Comparison of ENCODE assay signal across 12 mouse cellular contexts in genomic region chr17:86407921-86408613, GRCm38 (mm10).
DNase-seq lines count a peak whose midpoint lies in the region; ATAC-seq and TF ChIP-seq lines count a peak whose summit lies in the region.
"Had no signal": no experiment of that assay in that cellular context is flagged by ENCODE, and none has a peak within 500 bp of the region (broad histone marks: within the 10 kb centered on the region; RNA-seq: fewer than 3 reads in every experiment).

No protein-coding gene starts in this region.

- H3K4me2 ChIP-seq in kidney, embryonic 14.5 days (replicated peaks; ENCODE audit: low read depth, low read length) = no peak overlapping the region
- no peak overlapping the region for H3K4me2 ChIP-seq in hindbrain, embryonic 12.5 days (replicated peaks)
- H3K4me2 ChIP-seq: heart, embryonic 11.5 days had no signal

- no peaks in the 10 kb centered on the region for H3K9me3 ChIP-seq in kidney, embryonic 14.5 days (ENCODE audit: control insufficient read depth, low read length)
- H3K9me3 ChIP-seq in hindbrain, embryonic 12.5 days (replicated peaks) = no peaks in the 10 kb centered on the region
- H3K9me3 ChIP-seq: forebrain, embryonic 10.5 days had no signal

- WGBS in cerebellum, adult 2 months = 55% methylated on average over 8 of the region's 8 CpGs
- 87% methylated on average over 8 of the region's 8 CpGs for WGBS in kidney, embryonic 14.5 days
- WGBS in hindbrain, embryonic 12.5 days = 83% methylated on average over 8 of the region's 8 CpGs

- no peak for TF ChIP-seq POLR2A in cerebellum, adult 2 months (IDR thresholded peaks at IDR 0.05; ENCODE audit: borderline replicate concordance, insufficient read depth, low read length)

- peaks cover 45% of the 10 kb centered on the region for H3K4me1 ChIP-seq in cerebellum, adult 2 months (ENCODE audit: control insufficient read depth, insufficient read depth, low read length)
- peaks cover 18% of the 10 kb centered on the region for H3K4me1 ChIP-seq in kidney, embryonic 14.5 days (ENCODE audit: control insufficient read depth, insufficient read depth, low read length)
- H3K4me1 ChIP-seq in hindbrain, embryonic 12.5 days = peaks cover 40% of the 10 kb centered on the region

- H3K27ac ChIP-seq in cerebellum, adult 2 months (ENCODE audit: insufficient read depth, low read length) = peak overlapping the region; percentile 47
- H3K27ac ChIP-seq in kidney, embryonic 14.5 days (ENCODE audit: low read depth, low read length) = no peak overlapping the region
- H3K27ac ChIP-seq in hindbrain, embryonic 12.5 days = no peak overlapping the region
- H3K27ac ChIP-seq: forebrain, embryonic 10.5 days had no signal

- TF ChIP-seq CTCF in cerebellum, adult 2 months (IDR thresholded peaks at IDR 0.05; ENCODE audit: borderline replicate concordance, insufficient read depth, low read depth, low read length) = no peak

- no peaks in the 10 kb centered on the region for H3K27me3 ChIP-seq in cerebellum, adult 2 months (ENCODE audit: control insufficient read depth, insufficient read depth, low read length)
- no peaks in the 10 kb centered on the region for H3K27me3 ChIP-seq in kidney, embryonic 14.5 days (ENCODE audit: control insufficient read depth, insufficient read depth, low read length)
- no peaks in the 10 kb centered on the region for H3K27me3 ChIP-seq in hindbrain, embryonic 12.5 days

- ATAC-seq in cerebellum, adult (ENCODE audit: insufficient number of reproducible peaks, low FRiP score, low TSS enrichment) = no peak
- no peak for ATAC-seq in kidney, embryonic 14.5 days (ENCODE audit: low FRiP score, low TSS enrichment)
- no peak for ATAC-seq in hindbrain, embryonic 12.5 days (ENCODE audit: low FRiP score)

- no peaks in the 10 kb centered on the region for H3K36me3 ChIP-seq in kidney, embryonic 14.5 days (ENCODE audit: control insufficient read depth, insufficient read depth, low read length)
- H3K36me3 ChIP-seq in hindbrain, embryonic 12.5 days = no peaks in the 10 kb centered on the region
- H3K36me3 ChIP-seq: forebrain, embryonic 10.5 days had no signal

- H3K4me3 ChIP-seq in cerebellum, adult 2 months (replicated peaks; ENCODE audit: insufficient read depth, low read depth, low read length) = no peak overlapping the region
- H3K4me3 ChIP-seq in kidney, embryonic 14.5 days (ENCODE audit: low read length) = no peak overlapping the region
- no peak overlapping the region for H3K4me3 ChIP-seq in hindbrain, embryonic 12.5 days
- H3K4me3 ChIP-seq: forebrain, embryonic 10.5 days had no signal

- peak; percentile 47 to 62 for DNase-seq in cerebellum, adult 2 months
- peak; percentile 37 for DNase-seq in kidney, adult 18-20 months
- DNase-seq in cerebellum, adult 9-11 months = peak; percentile 56
- DNase-seq in kidney, postnatal 36 days = peak; percentile 54 to 55
- DNase-seq in thymus, postnatal 0 days (ENCODE audit: low spot score) = no peak
- DNase-seq: adrenal gland, postnatal 10 days; thymus, postnatal 14 days had no signal

- no peak overlapping the region for H3K9ac ChIP-seq in kidney, embryonic 14.5 days (ENCODE audit: low read depth, low read length)
- no peak overlapping the region for H3K9ac ChIP-seq in hindbrain, embryonic 12.5 days
